Comparison of ENCODE assay signal across 8 mouse cellular contexts in the genomic region with DNA sequence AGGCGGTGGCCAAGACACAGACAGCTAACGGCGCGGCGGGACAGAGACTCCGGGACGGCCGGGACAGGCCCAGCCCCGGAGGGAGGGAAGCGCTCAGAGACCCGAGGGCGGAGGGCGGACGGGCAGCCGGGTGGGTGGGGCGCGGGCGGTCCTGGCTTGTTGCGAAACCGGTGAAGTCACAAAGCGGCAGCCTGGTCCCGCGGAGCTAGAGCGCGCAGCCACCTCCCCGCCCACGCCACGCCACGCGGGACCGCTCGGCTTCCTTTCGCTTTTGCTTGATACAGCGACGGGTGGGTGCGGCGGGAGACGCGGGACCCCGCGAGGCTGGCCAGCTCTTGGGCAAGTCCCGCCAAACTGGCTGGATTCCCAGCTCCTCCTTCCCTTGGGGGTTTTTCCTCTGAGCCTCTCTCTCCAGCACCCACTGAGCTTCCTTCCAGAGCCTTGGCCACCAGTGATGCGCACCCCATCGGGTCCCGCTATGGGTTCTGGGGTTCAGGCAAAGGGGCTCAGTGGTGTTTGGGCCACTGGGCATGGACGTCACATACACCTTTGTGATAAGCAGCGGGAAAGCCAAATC. TPM values are rescaled to one million over a fixed set of nuclear protein-coding genes. Genes with fewer than 3 reads are reported as not detected.
DNase-seq lines count a peak whose midpoint lies in the region; ATAC-seq lines count a peak whose summit lies in the region.

No protein-coding gene starts in this region.

- H3K4me2 ChIP-seq in intestine, embryonic 16.5 days (ENCODE audit: low read depth, low read length), result peak overlapping the region; percentile 93
- peak overlapping the region; percentile 74 for H3K4me2 ChIP-seq in midbrain, embryonic 11.5 days

- H3K27me3 ChIP-seq in intestine, embryonic 16.5 days (replicated peaks; ENCODE audit: control insufficient read depth, insufficient read depth, low read length), result no peaks in the 10 kb centered on the region
- H3K27me3 ChIP-seq in limb, embryonic 10.5 days (ENCODE audit: low read depth, poor library complexity, severe bottlenecking), result peaks cover 39% of the 10 kb centered on the region
- peaks cover 7% of the 10 kb centered on the region for H3K27me3 ChIP-seq in midbrain, embryonic 11.5 days (ENCODE audit: control insufficient read depth, insufficient read depth, low read length)

- no peak overlapping the region for H3K27ac ChIP-seq in intestine, embryonic 16.5 days (ENCODE audit: low read length)
- peak overlapping the region; percentile 79 for H3K27ac ChIP-seq in limb, embryonic 10.5 days
- H3K27ac ChIP-seq in midbrain, embryonic 11.5 days (ENCODE audit: low read depth, low read length), result no peak overlapping the region

- peak overlapping the region; percentile 66 for H3K4me3 ChIP-seq in intestine, embryonic 16.5 days (ENCODE audit: low read length)
- H3K4me3 ChIP-seq in limb, embryonic 10.5 days, result peak overlapping the region; percentile 65
- H3K4me3 ChIP-seq in midbrain, embryonic 11.5 days (ENCODE audit: low read depth, low read length), result peak overlapping the region; percentile 47

- DNase-seq in NIH3T3 (ENCODE audit: low read depth), result peak; percentile 89
- DNase-seq in limb, embryonic 10.5 days (ENCODE audit: low spot score), result peak; percentile 71
- DNase-seq in midbrain, embryonic 11.5 days (ENCODE audit: low spot score, missing footprints), result peak; percentile 94
- peak; percentile 63 for DNase-seq in right cerebral cortex, postnatal 4 days
- DNase-seq in yolk sac, embryonic 10.5 days (ENCODE audit: low spot score), result peak; percentile 86

- no peaks in the 10 kb centered on the region for H3K36me3 ChIP-seq in intestine, embryonic 16.5 days (ENCODE audit: control insufficient read depth, insufficient read depth, low read length)
- H3K36me3 ChIP-seq in limb, embryonic 10.5 days, result no peaks in the 10 kb centered on the region
- H3K36me3 ChIP-seq in midbrain, embryonic 11.5 days (ENCODE audit: control insufficient read depth, insufficient read depth, low read length), result no peaks in the 10 kb centered on the region

- WGBS in intestine, embryonic 16.5 days, result 3% methylated on average over 40 of the region's 47 CpGs
- WGBS in limb, embryonic 10.5 days, result 3% methylated on average over 47 of the region's 47 CpGs
- WGBS in midbrain, embryonic 11.5 days, result 3% methylated on average over 44 of the region's 47 CpGs

- ATAC-seq in common myeloid progenitor, adult 5-6 weeks (replicated peaks; ENCODE audit: low read depth, poor library complexity, severe bottlenecking), result peak; percentile 73
- ATAC-seq in granulocyte monocyte progenitor cell, adult 5-6 weeks (replicated peaks; ENCODE audit: poor library complexity, severe bottlenecking), result peak; percentile 79
- peak; percentile 91 for ATAC-seq in intestine, embryonic 16.5 days
- peak; percentile 83 for ATAC-seq in midbrain, embryonic 11.5 days (ENCODE audit: low FRiP score)

- peak overlapping the region; percentile 68 for H3K9ac ChIP-seq in intestine, embryonic 16.5 days (ENCODE audit: low read depth, low read length)
- H3K9ac ChIP-seq in midbrain, embryonic 11.5 days (ENCODE audit: low read length), result peak overlapping the region; percentile 56

- H3K4me1 ChIP-seq in intestine, embryonic 16.5 days (ENCODE audit: control insufficient read depth, insufficient read depth, low read length), result peaks cover 5% of the 10 kb centered on the region; the same call in 1 of the 2 replicates
- peaks cover 10% of the 10 kb centered on the region for H3K4me1 ChIP-seq in limb, embryonic 10.5 days
- no peaks in the 10 kb centered on the region for H3K4me1 ChIP-seq in midbrain, embryonic 11.5 days (ENCODE audit: control insufficient read depth, insufficient read depth, low read length)

- H3K9me3 ChIP-seq in intestine, embryonic 16.5 days (ENCODE audit: control insufficient read depth, low read length), result no peaks in the 10 kb centered on the region
- H3K9me3 ChIP-seq in limb, embryonic 10.5 days (replicated peaks), result no peaks in the 10 kb centered on the region
- no peaks in the 10 kb centered on the region for H3K9me3 ChIP-seq in midbrain, embryonic 11.5 days (ENCODE audit: control insufficient read depth, low read length)

RNA-seq across cellular contexts. Expression of gene Dram1, which starts 21.8 kb away (rescaled TPM):
- total RNA-seq in common myeloid progenitor, adult 5-6 weeks (2017), result 4.2 and 7.4 TPM in 2 replicates
- 21.7 and 34.6 TPM in 2 replicates for total RNA-seq in granulocyte monocyte progenitor cell, adult 5-6 weeks (2014; fragmentation: Nextera tagmentation)
- 24.8 and 33.2 TPM in 2 replicates for total RNA-seq in granulocyte monocyte progenitor cell, adult 5-6 weeks (2017)
- polyA plus RNA-seq in intestine, embryonic 16.5 days (2015; fragmentation: Nextera tagmentation; extraction: Ambion mirVana), result 3.4 and 3.5 TPM in 2 replicates
- 0.21 and 0.26 TPM in 2 replicates for polyA plus RNA-seq in limb, embryonic 10.5 days (2016; fragmentation: Nextera tagmentation; extraction: Ambion mirVana)
- 0.34 and 0.76 TPM in 2 replicates for polyA plus RNA-seq in midbrain, embryonic 11.5 days (2014; fragmentation: Nextera tagmentation; extraction: Ambion mirVana)

RNA-seq across cellular contexts. Expression of gene Gnptab, which starts 21.9 kb away (rescaled TPM):
- 53.2 and 68.3 TPM in 2 replicates for total RNA-seq in common myeloid progenitor, adult 5-6 weeks (2017)
- total RNA-seq in granulocyte monocyte progenitor cell, adult 5-6 weeks (2014; fragmentation: Nextera tagmentation), result 80.5 and 85.2 TPM in 2 replicates
- total RNA-seq in granulocyte monocyte progenitor cell, adult 5-6 weeks (2017), result 53.4 and 62.9 TPM in 2 replicates
- 12.3 and 15.0 TPM in 2 replicates for polyA plus RNA-seq in intestine, embryonic 16.5 days (2015; fragmentation: Nextera tagmentation; extraction: Ambion mirVana)
- polyA plus RNA-seq in limb, embryonic 10.5 days (2016; fragmentation: Nextera tagmentation; extraction: Ambion mirVana), result 7.1 and 8.6 TPM in 2 replicates
- polyA plus RNA-seq in midbrain, embryonic 11.5 days (2014; fragmentation: Nextera tagmentation; extraction: Ambion mirVana), result 6.5 and 7.0 TPM in 2 replicates
